Mouse (Mus musculus) intestine, embryonic 15.5 days (tissue): ENCODE data around the gene Zfp963. TPM values are rescaled to one million over a fixed set of nuclear protein-coding genes. Genes with fewer than 3 reads are reported as not detected.
A peak's percentile ranks its signal among the peaks of the same experiment; 100 is the strongest.
"Not testable (repeated sequence)": the region's sequence is repeated elsewhere in the genome, so short reads cannot be mapped to it uniquely, and the experiment has no call there.

ENCODE experiments used
- ATAC-seq: fragments of 200-750 bp; cut with Nextera tagmentation; 2 replicates; pipeline ENCODE4 v1.8.0; 2017; ENCODE audit warnings: moderate TSS enrichment, moderate library complexity
- H3K27ac ChIP-seq: fragments of 300-500 bp; sonication (generic); 2 replicates; pipeline ENCODE4 v1.5.1; 2015; ENCODE audit warnings: mild to moderate bottlenecking, inconsistent platforms
- H3K27me3 ChIP-seq: fragments of 300-500 bp; sonication (generic); replicated peaks from 2 replicates; pipeline ENCODE4 v1.6.1; 2015; ENCODE audit warnings: inconsistent platforms
- H3K36me3 ChIP-seq: fragments of 300-500 bp; sonication (generic); 2 replicates; pipeline ENCODE4 v1.6.1; 2015; ENCODE audit warnings: inconsistent platforms
- H3K4me1 ChIP-seq: fragments of 300-500 bp; sonication (generic); replicated peaks from 2 replicates; pipeline ENCODE4 v1.6.1; 2015; ENCODE audit warnings: inconsistent platforms
- H3K4me2 ChIP-seq: fragments of 300-500 bp; sonication (generic); replicated peaks from 2 replicates; pipeline ENCODE4 v1.6.1; 2015; ENCODE audit warnings: mild to moderate bottlenecking, inconsistent platforms
- H3K4me3 ChIP-seq: fragments of 300-500 bp; sonication (generic); replicated peaks from 2 replicates; pipeline ENCODE4 v1.5.1; 2015; ENCODE audit warnings: inconsistent platforms
- H3K9ac ChIP-seq: fragments of 300-500 bp; sonication (generic); 2 replicates; pipeline ENCODE4 v1.6.1; 2015; ENCODE audit warnings: inconsistent platforms
- H3K9me3 ChIP-seq: fragments of 300-500 bp; sonication (generic); 2 replicates; pipeline ENCODE4 v1.6.1; 2016; ENCODE audit warnings: inconsistent platforms
- WGBS: fragments of 180-500 bp; shearing (Covaris S2); methylation state at CpG from one replicate; pipeline ENCODE4 v1.1.7; 2015; 5-methylcytosine and 5-hydroxymethylcytosine counted together
- polyA plus RNA-seq: library from polyadenylated mRNA; unstranded; fragments of >200 nt; fragmentation: Nextera tagmentation; extraction: Ambion mirVana; gene quantifications from 2 replicates; pipeline ENCODE4 v1.2.1, GENCODE M21; 2015

The Zfp963 gene
- polyA plus RNA-seq, 1 experiment from 2014 or later = 5.7 TPM

GRCm38 (mm10) chr8:69717232-69717580, 32.6 kb downstream of the Zfp963 start:
- peak; percentile 24 for ATAC-seq
- H3K27me3 ChIP-seq = no peaks in the 10 kb centered on the region
- H3K9ac ChIP-seq = no peak overlapping the region
- H3K27ac ChIP-seq = peak overlapping the region; percentile 18; the same call in 1 of the 2 replicates
- WGBS = 46% methylated on average over 5 of the region's 5 CpGs
- H3K9me3 ChIP-seq = no peaks in the 10 kb centered on the region
- peak overlapping the region; percentile 55 for H3K4me2 ChIP-seq
- H3K4me3 ChIP-seq = peak overlapping the region; percentile 22
- H3K4me1 ChIP-seq = peaks cover 12% of the 10 kb centered on the region
- H3K36me3 ChIP-seq = no peaks in the 10 kb centered on the region; the same call in 1 of the 2 replicates

- Histone ChIP-seq H3K4me2 (peak overlapping the region; percentile 55), H3K4me3 (peak overlapping the region; percentile 99), H3K27me3 (no peaks in the 10 kb centered on the region), H3K27ac (peak overlapping the region; percentile 100), H3K36me3 (no peaks in the 10 kb centered on the region; the same call in 1 of the 2 replicates), H3K4me1 (peaks cover 12% of the 10 kb centered on the region), H3K9me3 (no peaks in the 10 kb centered on the region), H3K9ac (peak overlapping the region; percentile 99)
- WGBS = under 1% methylated on average over 52 of the region's 52 CpGs
- peak; percentile 99 for ATAC-seq
Measured at GRCm38 (mm10) chr8:69716403-69717231, 33.2 kb downstream of the Zfp963 start.

DNA sequence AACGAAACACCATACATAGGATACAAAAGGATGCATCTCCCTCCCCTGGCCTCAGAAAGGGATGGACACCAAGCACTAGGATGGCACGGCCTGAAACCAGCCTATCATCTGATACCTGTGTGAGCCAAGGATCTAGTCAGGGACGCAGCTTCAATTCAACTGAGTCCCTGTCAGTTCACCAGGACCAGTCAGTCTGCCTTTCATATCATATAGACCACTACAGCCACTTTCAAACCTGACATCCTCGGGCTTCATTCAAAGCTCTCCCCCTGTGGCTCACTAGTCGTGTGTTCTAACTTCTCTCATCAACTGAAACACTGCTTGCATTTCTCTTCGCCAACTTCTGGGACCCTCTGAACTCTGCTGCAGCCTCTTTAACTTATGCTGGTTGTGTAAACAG, 34.4 kb downstream of the Zfp963 start:
- Histone ChIP-seq H3K27me3 (no peaks in the 10 kb centered on the region), H3K9ac (peak overlapping the region; percentile 46; the same call in 1 of the 2 replicates), H3K27ac (no peak overlapping the region), H3K9me3 (no peaks in the 10 kb centered on the region), H3K4me3 (0 out of 2 replicates have a peak overlapping the region, but pooled peaks have one; percentile 3), H3K36me3 (no peaks in the 10 kb centered on the region; the same call in 1 of the 2 replicates), H3K4me2 (peak overlapping the region; percentile 50), H3K4me1 (peaks cover 12% of the 10 kb centered on the region)
- 79% methylated on average over 6 of the region's 6 CpGs for WGBS
- no peak for ATAC-seq

- no peaks in the 10 kb centered on the region for H3K9me3 ChIP-seq
- H3K4me2 ChIP-seq = no peak overlapping the region
- WGBS = 85% methylated on average over 8 of the region's 8 CpGs
- no peak overlapping the region for H3K9ac ChIP-seq
- H3K36me3 ChIP-seq = peaks cover 15% of the 10 kb centered on the region
- H3K27ac ChIP-seq = no peak overlapping the region
- H3K4me1 ChIP-seq = peaks cover 12% of the 10 kb centered on the region
- H3K27me3 ChIP-seq = no peaks in the 10 kb centered on the region
- H3K4me3 ChIP-seq = no peak overlapping the region
- no peak for ATAC-seq
Measured at GRCm38 (mm10) chr8:69713516-69713915, 36.3 kb downstream of the Zfp963 start.

DNA sequence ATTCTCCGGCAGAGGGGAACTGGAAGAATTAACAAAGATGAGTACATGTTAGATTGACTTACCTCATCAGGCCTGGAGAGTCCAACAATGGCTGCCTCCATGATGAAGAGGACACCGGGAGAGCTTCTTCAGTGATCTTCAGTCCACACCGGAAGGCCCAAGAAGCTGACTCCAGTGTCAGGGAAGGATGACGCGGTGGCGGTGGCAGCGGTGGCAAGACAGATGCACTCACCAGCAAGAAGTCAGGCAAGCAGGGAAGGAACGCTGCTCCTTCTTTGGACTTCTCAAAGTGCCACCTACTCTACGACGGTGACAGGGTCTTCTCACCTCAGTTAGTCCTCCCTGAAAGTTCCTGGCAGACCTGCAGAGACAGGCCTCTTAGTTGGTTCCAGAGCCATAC, 39.1 kb downstream of the Zfp963 start, which contains the start of gene Zfp869:
Gene Zfp869 (minus strand): TSS at position 101 of the 400 bp plus-strand sequence.
- H3K9me3 ChIP-seq, H3K4me3 ChIP-seq, H3K4me2 ChIP-seq, H3K9ac ChIP-seq, H3K27me3 ChIP-seq, H3K27ac ChIP-seq, ATAC-seq: not testable (repeated sequence)
- WGBS = 96% methylated on average over 10 of the region's 10 CpGs
- Histone ChIP-seq H3K36me3 (peaks cover 43% of the 10 kb centered on the region), H3K4me1 (peaks cover 12% of the 10 kb centered on the region)

DNA sequence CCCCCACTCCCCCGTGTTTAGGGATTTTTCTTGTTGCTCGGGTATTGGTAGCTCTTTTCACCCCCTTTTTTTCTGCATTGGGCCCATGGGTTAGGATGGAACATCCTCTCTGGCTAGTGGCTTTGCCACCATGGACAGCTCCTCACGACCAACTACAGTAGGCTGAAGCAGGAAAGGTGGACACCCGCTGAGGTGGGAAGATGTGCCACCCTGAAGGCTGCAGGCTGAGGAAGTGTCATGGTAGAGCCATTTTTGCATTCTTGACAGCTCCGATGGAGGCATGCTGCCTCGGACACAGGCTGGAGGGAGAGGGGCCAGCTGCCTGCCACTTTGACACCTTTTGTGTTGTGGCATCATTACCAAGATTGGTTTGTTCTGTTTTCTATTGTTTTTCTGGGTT, 48.0 kb downstream of the Zfp963 start:
- Histone ChIP-seq H3K27me3 (no peaks in the 10 kb centered on the region), H3K9ac (no peak overlapping the region), H3K4me2 (no peak overlapping the region), H3K27ac (no peak overlapping the region), H3K4me1 (no peaks in the 10 kb centered on the region), H3K4me3 (no peak overlapping the region), H3K36me3 (peaks cover 39% of the 10 kb centered on the region), H3K9me3 (no peaks in the 10 kb centered on the region)
- 65% methylated on average over 6 of the region's 6 CpGs for WGBS
- no peak for ATAC-seq

Other genes starting within 250 kb of the Zfp963 start
- gene Gm7697, start 227.0 kb downstream of the Zfp963 start, polyA plus RNA-seq = not detected in 2 replicates
- gene Zfp868, start 124.4 kb downstream of the Zfp963 start, polyA plus RNA-seq = 16.0 and 17.6 TPM in 2 replicates
- 1.1 and 1.2 TPM in 2 replicates for gene Zfp964, start 95.5 kb downstream of the Zfp963 start, polyA plus RNA-seq
- 23.2 and 24.3 TPM in 2 replicates for gene Zfp869, start 39.2 kb downstream of the Zfp963 start, polyA plus RNA-seq
- 0.49 TPM in 1 of 2 replicates, not detected in the other for gene Gm20422, start 24.9 kb upstream of the Zfp963 start, polyA plus RNA-seq
- 48.9 and 51.1 TPM in 2 replicates for gene Atp13a1, start 41.2 kb upstream of the Zfp963 start, polyA plus RNA-seq
- gene Zfp866, start 41.2 kb upstream of the Zfp963 start, polyA plus RNA-seq = 19.1 and 20.6 TPM in 2 replicates
- 10.4 and 10.7 TPM in 2 replicates for gene Gmip, start 58.7 kb upstream of the Zfp963 start, polyA plus RNA-seq
- 0.41 and 0.42 TPM in 2 replicates for gene Lpar2, start 72.5 kb upstream of the Zfp963 start, polyA plus RNA-seq
- gene Pbx4, start 82.5 kb upstream of the Zfp963 start, polyA plus RNA-seq = 3.5 and 3.9 TPM in 2 replicates
- 0.48 and 0.65 TPM in 2 replicates for gene Cilp2, start 137.7 kb upstream of the Zfp963 start, polyA plus RNA-seq
- 2.8 and 3.4 TPM in 2 replicates for gene Tssk6, start 152.2 kb upstream of the Zfp963 start, polyA plus RNA-seq
- gene Ndufa13, start 152.6 kb upstream of the Zfp963 start, polyA plus RNA-seq = 212 and 213 TPM in 2 replicates
- gene Yjefn3, start 152.7 kb upstream of the Zfp963 start, polyA plus RNA-seq = 3.9 and 4.2 TPM in 2 replicates
- 51.2 and 54.7 TPM in 2 replicates for gene Gatad2a, start 246.4 kb upstream of the Zfp963 start, polyA plus RNA-seq